In the genomic region with DNA sequence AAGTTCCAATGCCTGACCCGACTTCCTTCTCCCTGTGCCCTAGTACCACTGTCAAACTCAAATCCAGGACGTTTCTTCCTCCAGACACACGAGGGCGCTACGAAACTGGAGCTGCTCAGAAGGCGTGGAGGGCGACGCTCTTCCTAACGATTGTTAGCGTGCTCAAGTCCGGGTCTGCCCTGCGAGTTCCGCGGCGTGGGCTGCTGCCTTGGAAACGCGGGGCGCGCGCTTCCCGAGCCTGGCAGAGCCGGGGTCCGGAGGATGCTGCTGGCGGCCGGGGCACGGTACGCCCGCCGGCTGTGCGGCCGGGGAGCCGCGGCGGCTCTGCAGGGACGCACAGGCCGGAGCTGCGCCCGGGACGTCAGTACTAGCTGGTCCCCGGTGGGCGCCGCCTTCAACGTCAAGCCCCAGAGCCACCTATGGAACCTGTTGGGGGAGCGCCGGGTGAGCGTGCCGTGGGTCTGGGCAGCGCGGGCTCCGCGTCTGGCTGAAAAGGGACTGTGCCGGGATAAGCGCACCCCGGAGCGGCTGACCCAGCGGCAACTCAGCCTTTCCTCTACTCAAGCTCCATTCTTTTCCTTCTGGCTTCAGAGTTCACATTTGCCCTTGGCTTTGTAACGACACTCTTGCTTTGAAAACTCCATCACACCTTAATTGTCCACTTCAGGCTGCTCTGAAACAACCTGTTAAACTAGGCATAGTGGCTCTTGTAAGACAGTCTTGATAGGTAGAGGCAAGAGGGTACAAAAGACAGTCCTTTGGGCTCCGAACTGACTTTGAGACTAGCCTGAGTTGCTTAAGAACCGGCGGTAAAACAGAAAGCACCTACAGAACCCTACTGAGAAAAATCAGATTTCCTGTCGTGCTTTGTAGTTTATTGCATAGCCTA, we compare ENCODE assay signal across 8 mouse cellular contexts. TPM values are rescaled to one million over a fixed set of nuclear protein-coding genes. Genes with fewer than 3 reads are reported as not detected.
DNase-seq lines count a peak whose midpoint lies in the region; ATAC-seq and TF ChIP-seq lines count a peak whose summit lies in the region.

TSS of gene Mipep (plus strand) at position 147 of the 889 bp plus-strand sequence.

- 1% methylated on average over 61 of the region's 61 CpGs for WGBS in cerebellum, adult 2 months
- under 1% methylated on average over 61 of the region's 61 CpGs for WGBS in forebrain, postnatal 0 days
- WGBS in lung, embryonic 15.5 days: under 1% methylated on average over 61 of the region's 61 CpGs

- no peak for TF ChIP-seq RAD21 in MEL (IDR thresholded peaks at IDR 0.05; ENCODE audit: low read depth, low read length)

- H3K9ac ChIP-seq in MEL (ENCODE audit: control insufficient read depth, low read depth, low read length, poor library complexity, severe bottlenecking): peak within 1 kb of the TSS; percentile 78
- H3K9ac ChIP-seq in forebrain, postnatal 0 days: peak within 1 kb of the TSS; percentile 62
- H3K9ac ChIP-seq in lung, embryonic 15.5 days: peak within 1 kb of the TSS; percentile 68

- TF ChIP-seq POLR2A in MEL (IDR thresholded peaks at IDR 0.05; ENCODE audit: control insufficient read depth in 1 of 2, insufficient read depth in 1 of 2, low read depth in 1 of 2, low read length in 2 of 2, poor library complexity in 1 of 2): peak; percentile 71 to 79
- TF ChIP-seq POLR2A in cerebellum, adult 2 months (IDR thresholded peaks at IDR 0.05; ENCODE audit: borderline replicate concordance, insufficient read depth, low read length): peak; percentile 61

- H3K27ac ChIP-seq in MEL (ENCODE audit: control insufficient read depth, low read depth, low read length): no peak within 1 kb of the TSS
- no peak within 1 kb of the TSS for H3K27ac ChIP-seq in cerebellum, adult 2 months (ENCODE audit: insufficient read depth, low read length)
- peak within 1 kb of the TSS; percentile 64; the same call in 1 of the 2 replicates for H3K27ac ChIP-seq in forebrain, postnatal 0 days (ENCODE audit: low read depth, low read length)
- H3K27ac ChIP-seq in lung, embryonic 15.5 days: peak within 1 kb of the TSS; percentile 54; the same call in 1 of the 2 replicates

- no peaks in the 10 kb centered on the region for H3K27me3 ChIP-seq in MEL (ENCODE audit: control insufficient read depth in 1 of 2, insufficient read depth in 2 of 2, low read length in 2 of 2)
- no peaks in the 10 kb centered on the region for H3K27me3 ChIP-seq in cerebellum, adult 2 months (ENCODE audit: control insufficient read depth, insufficient read depth, low read length)
- H3K27me3 ChIP-seq in forebrain, postnatal 0 days (ENCODE audit: insufficient read depth, low read length): no peaks in the 10 kb centered on the region
- H3K27me3 ChIP-seq in lung, embryonic 15.5 days: 0 out of 2 replicates have a peak, but pooled peaks cover 9% of the 10 kb centered on the region

- peak; percentile 95 for DNase-seq in MEL (ENCODE audit: low read depth, low spot score)
- DNase-seq in cerebellum, adult 2 months: peak; percentile 86 to 90
- DNase-seq in forebrain, postnatal 0 days: peak; percentile 93
- peak; percentile 86 for DNase-seq in heart, postnatal 4 days
- DNase-seq in layer of hippocampus, adult 8-10 months (ENCODE audit: low spot score in 2 of 2): peak; percentile 67 to 81
- DNase-seq in ovary, adult 18-20 months (ENCODE audit: low spot score): peak; percentile 68
- peak; percentile 92 for DNase-seq in thymus, postnatal 0 days (ENCODE audit: low spot score)

- peak within 1 kb of the TSS; percentile 89 to 90 for H3K4me3 ChIP-seq in MEL (ENCODE audit: control insufficient read depth in 1 of 2, insufficient read depth in 1 of 2, low read depth in 2 of 2, low read length in 2 of 2)
- peak within 1 kb of the TSS; percentile 57 for H3K4me3 ChIP-seq in cerebellum, adult 2 months (replicated peaks; ENCODE audit: insufficient read depth, low read depth, low read length)
- peak within 1 kb of the TSS; percentile 74 for H3K4me3 ChIP-seq in forebrain, postnatal 0 days (ENCODE audit: low read depth, low read length)
- H3K4me3 ChIP-seq in lung, embryonic 15.5 days: peak within 1 kb of the TSS; percentile 72

- 0 out of 4 replicates have a peak, but pooled peaks of 1 of the 2 experiments have one; percentile 13 for TF ChIP-seq EP300 in MEL (IDR thresholded peaks at IDR 0.05; ENCODE audit: low read depth in 1 of 2, low read length in 2 of 2)

- no peaks in the 10 kb centered on the region for H3K9me3 ChIP-seq in MEL (replicated peaks; ENCODE audit: insufficient read depth, low read length)
- H3K9me3 ChIP-seq in forebrain, postnatal 0 days (ENCODE audit: low read length): no peaks in the 10 kb centered on the region
- no peaks in the 10 kb centered on the region for H3K9me3 ChIP-seq in lung, embryonic 15.5 days

- H3K36me3 ChIP-seq in MEL (ENCODE audit: control insufficient read depth in 1 of 2, insufficient read depth in 2 of 2, low read length in 2 of 2): peaks cover 0 to 8% of the 10 kb centered on the region in 2 experiments; a peak in 2 of 4 replicates
- peaks cover 14% of the 10 kb centered on the region for H3K36me3 ChIP-seq in forebrain, postnatal 0 days (ENCODE audit: insufficient read depth)
- 0 out of 2 replicates have a peak, but pooled peaks cover 4% of the 10 kb centered on the region for H3K36me3 ChIP-seq in lung, embryonic 15.5 days

- peaks cover 0 to 7% of the 10 kb centered on the region in 2 experiments; a peak in 2 of 4 replicates for H3K4me1 ChIP-seq in MEL (ENCODE audit: control insufficient read depth in 1 of 2, insufficient read depth in 2 of 2, low read length in 2 of 2)
- H3K4me1 ChIP-seq in cerebellum, adult 2 months (ENCODE audit: control insufficient read depth, insufficient read depth, low read length): peaks cover 3% of the 10 kb centered on the region; the same call in 1 of the 2 replicates
- no peaks in the 10 kb centered on the region for H3K4me1 ChIP-seq in forebrain, postnatal 0 days (ENCODE audit: insufficient read depth)
- peaks cover 7% of the 10 kb centered on the region; the same call in 1 of the 2 replicates for H3K4me1 ChIP-seq in lung, embryonic 15.5 days

- H3K79me2 ChIP-seq in MEL (ENCODE audit: control insufficient read depth, insufficient read depth, low read length, poor library complexity): peaks cover 4% of the 10 kb centered on the region; the same call in 1 of the 2 replicates

- peak within 1 kb of the TSS; percentile 81 for H3K4me2 ChIP-seq in forebrain, postnatal 0 days (ENCODE audit: low read depth)
- H3K4me2 ChIP-seq in lung, embryonic 15.5 days: peak within 1 kb of the TSS; percentile 73

- peak; percentile 97 for ATAC-seq in forebrain, postnatal 0 days
- peak; percentile 86 for ATAC-seq in lung, embryonic 15.5 days (ENCODE audit: borderline replicate concordance, extremely low read depth, low FRiP score, low TSS enrichment)

- peak; percentile 73 to 88 (median 81) for TF ChIP-seq CTCF in MEL (IDR thresholded peaks at IDR 0.05 in 2 of 3, conservative IDR thresholded peaks at IDR 0.05 in 1 of 3; ENCODE audit: control insufficient read depth in 1 of 3, insufficient read depth in 1 of 3, low read depth in 2 of 3, low read length in 3 of 3, poor library complexity in 1 of 3, severe bottlenecking in 1 of 3)
- TF ChIP-seq CTCF in cerebellum, adult 2 months (IDR thresholded peaks at IDR 0.05; ENCODE audit: borderline replicate concordance, insufficient read depth, low read depth, low read length): peak; percentile 94
- TF ChIP-seq CTCF in forebrain, postnatal 0 days (IDR thresholded peaks at IDR 0.05; ENCODE audit: low read depth): peak; percentile 94

TF ChIP-seq in MEL, 35 proteins besides CTCF, POLR2A, EP300 and RAD21 (continues in another document):
- TF ChIP-seq ETS1 (IDR thresholded peaks at IDR 0.05; ENCODE audit: low read depth, low read length) (peak; percentile 36; the same call in 1 of the 2 replicates), MAZ (IDR thresholded peaks at IDR 0.05; ENCODE audit: low read depth, low read length) (peak; percentile 60; the same call in 1 of the 2 replicates), HCFC1 (IDR thresholded peaks at IDR 0.05; ENCODE audit: low read depth, low read length) (peak; percentile 88), ZC3H11A (IDR thresholded peaks at IDR 0.05; ENCODE audit: low read depth, low read length) (no peak), MAFK (IDR thresholded peaks at IDR 0.05; ENCODE audit: borderline replicate concordance, low read depth, low read length) (no peak), SMC3 (IDR thresholded peaks at IDR 0.05; ENCODE audit: low read depth, low read length) (no peak), GABPA (IDR thresholded peaks at IDR 0.05; ENCODE audit: low read depth, low read length) (peak; percentile 83; the same call in 1 of the 2 replicates), GATA1 (IDR thresholded peaks at IDR 0.05; ENCODE audit: low read depth, low read length) (no peak), NRF1 (IDR thresholded peaks at IDR 0.05; ENCODE audit: insufficient read depth, low read depth, low read length, poor library complexity, severe bottlenecking) (0 out of 2 replicates have a peak, but pooled peaks have one; percentile 26), TBP (IDR thresholded peaks at IDR 0.05; ENCODE audit: low read depth, low read length) (peak; percentile 64; the same call in 1 of the 2 replicates), KAT2A (conservative IDR thresholded peaks at IDR 0.05; ENCODE audit: low read depth, low read length) (peak; percentile 44; the same call in 1 of the 2 replicates), MYB (IDR thresholded peaks at IDR 0.05; ENCODE audit: low read depth, low read length) (peak; percentile 22; the same call in 1 of the 2 replicates), ELF1 (IDR thresholded peaks at IDR 0.05; ENCODE audit: low read depth, low read length) (peak; percentile 74), MXI1 (IDR thresholded peaks at IDR 0.05; ENCODE audit: low read depth, low read length) (peak; percentile 97), TCF12 (IDR thresholded peaks at IDR 0.05; ENCODE audit: low read depth, low read length) (peak; percentile 62), MEF2A (IDR thresholded peaks at IDR 0.05; ENCODE audit: extremely low read depth, insufficient replicate concordance, low read depth, low read length, poor library complexity, severe bottlenecking) (no peak), MAX (IDR thresholded peaks at IDR 0.05; ENCODE audit: low read length) (peak; percentile 86)

RNA-seq across cellular contexts. Expression of gene Mipep, which starts in this region (rescaled TPM):
- total RNA-seq in MEL (2012; rRNA removed): 19.1 and 21.1 TPM in 2 replicates
- polyA plus RNA-seq in MEL (2012; ENCODE audit: insufficient read depth in 1 of 2, insufficient read length in 2 of 2, low read depth in 1 of 2, low replicate concordance in 2 of 2, missing spikeins in 1 of 2): 10 to 100 TPM in 1 of 2 experiments, not detected in 1; 26.4 TPM
- polyA plus RNA-seq in cerebellum, adult 2 months (2012; rRNA removed): 17.9 and 19.4 TPM in 2 replicates
- total RNA-seq in forebrain, postnatal 0 days (2014; rRNA removed): 26.6 and 27.4 TPM in 2 replicates
- polyA plus RNA-seq in forebrain, postnatal 0 days (2015; fragmentation: Nextera tagmentation; extraction: Ambion mirVana): 18.3 and 19.4 TPM in 2 replicates
- total RNA-seq in heart, postnatal 4 days (2021): 10 to 100 TPM; 48.0 to 50.8 TPM
- 10 to 100 TPM; 30.2 to 32.4 (median 30.9) TPM for total RNA-seq in layer of hippocampus, adult 8-10 months (2022)
- polyA plus RNA-seq in lung, embryonic 15.5 days (2015; fragmentation: Nextera tagmentation; extraction: Ambion mirVana): 23.6 and 25.4 TPM in 2 replicates
- polyA plus RNA-seq in thymus, postnatal 0 days (2015; fragmentation: Nextera tagmentation; extraction: Ambion mirVana): 13.9 and 15.5 TPM in 2 replicates

Comparison
In these comparisons a context has a peak if more than half of its experiments do, and no peak if none do; other contexts are left out.
1. H3K27ac ChIP-seq: peak in forebrain, postnatal 0 days (single experiment) and lung, embryonic 15.5 days (single experiment); none in MEL (single experiment) and cerebellum, adult 2 months (single experiment).
2. Peak in every context shown above with its lines, with median percentiles within 50 percentile points of each other: DNase-seq, H3K4me3 ChIP-seq, H3K9ac ChIP-seq and CTCF ChIP-seq.